Mouse (Mus musculus) gastrocnemius, adult 18-20 months (tissue): ENCODE data around the gene Arid5a. TPM values are rescaled to one million over a fixed set of nuclear protein-coding genes. Genes with fewer than 3 reads are reported as not detected.
A peak's percentile ranks its signal among the peaks of the same experiment; 100 is the strongest.

Experiments
- DNase-seq: peaks from one replicate; pipeline ENCODE4 v3.0.0; 2021; ENCODE audit warnings: low spot score
- total RNA-seq, 2 experiments: library from RNA; stranded (reverse); gene quantifications; 2 replicates each; pipeline ENCODE4 v1.2.3; 2021

Arid5a gene
- total RNA-seq, 2 experiments from 2014 or later = 6.3 to 15.4 TPM

DNA sequence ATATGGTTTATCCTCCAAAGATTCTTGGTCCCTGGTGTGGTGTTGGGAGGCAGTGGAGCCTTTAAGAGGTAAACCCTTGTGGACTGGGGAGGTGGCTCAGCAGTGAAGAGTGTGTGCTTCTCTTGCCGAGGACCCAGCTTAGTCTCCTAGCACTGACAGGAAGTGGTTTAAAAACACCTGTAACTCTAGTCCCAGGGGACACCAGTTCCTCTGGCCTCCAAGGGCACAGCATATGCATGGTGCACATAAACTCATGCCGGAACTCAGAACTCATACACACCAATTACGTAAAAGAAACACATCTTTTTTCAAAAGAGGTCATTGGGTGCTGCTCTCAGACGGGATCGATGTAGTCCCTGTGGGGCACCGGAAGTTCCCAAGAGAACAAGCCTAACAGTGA, 25.7 kb upstream of the Arid5a start:
- no peak for DNase-seq

DNA sequence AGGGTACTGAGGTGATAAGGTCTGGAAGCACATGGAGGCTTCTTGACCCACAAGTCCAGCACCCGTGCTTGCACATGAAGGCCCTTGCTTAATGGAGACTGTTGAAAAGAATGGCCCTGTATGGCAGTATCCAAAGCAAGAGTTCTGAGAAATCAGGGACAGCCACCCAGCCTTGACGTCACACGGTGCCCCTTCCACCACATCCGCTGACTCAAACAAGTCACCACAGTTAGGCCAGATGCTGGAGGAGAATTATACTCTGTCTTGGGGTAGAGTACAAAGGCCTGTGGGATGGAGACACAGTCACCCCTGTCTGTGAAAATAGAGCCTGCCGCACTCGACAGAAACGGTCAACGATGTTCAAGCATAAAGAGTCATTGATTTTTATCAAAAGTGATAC, 14.1 kb upstream of the Arid5a start:
- DNase-seq = no peak

DNA sequence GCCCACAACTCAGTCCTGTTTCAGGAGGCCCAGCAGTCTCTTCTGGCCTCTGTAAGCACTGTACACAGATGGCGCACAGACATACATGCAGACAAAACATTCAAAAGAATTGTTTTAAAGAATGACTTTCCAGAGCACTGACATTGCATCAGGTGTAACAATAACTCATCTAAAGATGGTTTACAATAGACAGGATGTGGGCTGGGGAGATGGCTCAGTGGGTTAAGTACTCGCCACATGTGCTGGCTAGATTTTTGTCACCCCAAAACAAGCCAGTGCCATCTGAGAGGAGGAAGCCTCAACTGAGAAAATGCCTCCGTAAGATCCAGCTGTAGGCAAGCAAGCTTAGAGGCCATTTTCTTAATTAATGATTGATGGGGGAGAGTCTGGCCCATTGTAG, 13.1 kb upstream of the Arid5a start:
- DNase-seq = no peak

DNA sequence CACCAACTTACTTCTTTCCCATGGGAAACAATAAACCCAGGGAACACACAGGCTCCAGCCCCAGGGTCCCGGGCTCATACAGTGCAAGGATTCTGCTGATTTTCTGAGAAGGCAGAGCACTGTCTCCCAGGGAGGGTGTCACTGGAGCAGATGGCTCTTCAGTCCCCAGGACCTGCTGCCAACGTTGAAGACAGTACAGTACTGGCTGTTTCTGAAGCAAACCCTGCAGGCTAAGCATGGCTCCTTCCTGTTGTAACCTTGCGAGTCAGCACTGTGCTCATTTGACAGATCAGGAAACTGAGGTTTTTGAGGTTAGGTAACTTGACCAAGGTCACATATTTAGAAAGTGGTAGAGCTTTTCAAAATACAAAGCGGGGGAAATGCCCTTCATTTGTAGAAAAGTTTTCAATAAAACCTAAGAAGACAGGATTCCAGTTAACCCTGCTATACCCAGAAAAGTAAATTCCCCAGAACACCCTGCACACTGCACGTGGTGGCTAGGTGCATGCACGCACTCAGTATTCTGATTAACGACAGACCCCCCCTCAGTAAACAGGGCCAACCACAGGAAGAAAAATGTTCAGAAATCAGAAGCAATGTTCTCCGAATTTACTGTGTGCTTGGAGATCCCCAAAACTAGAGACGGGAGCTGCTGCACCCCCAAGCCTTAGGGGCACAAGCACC, 10.9 kb upstream of the Arid5a start:
- DNase-seq = no peak

DNA sequence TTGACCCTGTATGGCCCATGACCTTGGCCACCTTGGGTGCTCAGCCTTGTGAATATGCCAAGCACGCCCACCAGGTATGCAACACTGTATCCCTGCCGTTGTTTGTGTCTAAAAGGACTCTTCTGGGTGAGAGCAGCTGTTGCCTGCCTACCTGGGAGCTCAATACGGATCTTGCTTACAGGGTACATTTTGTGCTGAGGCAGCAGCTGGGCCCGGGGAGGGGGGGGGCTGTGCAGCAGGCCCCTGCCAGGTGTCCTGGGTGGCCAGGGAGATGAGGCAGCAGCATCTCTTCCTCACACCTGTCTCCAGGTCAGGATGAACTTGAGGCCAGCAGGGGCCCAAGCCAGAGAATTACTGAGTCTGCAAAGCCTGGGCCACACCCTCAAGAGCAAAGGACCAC, 9.4 kb upstream of the Arid5a start:
- no peak for DNase-seq

DNA sequence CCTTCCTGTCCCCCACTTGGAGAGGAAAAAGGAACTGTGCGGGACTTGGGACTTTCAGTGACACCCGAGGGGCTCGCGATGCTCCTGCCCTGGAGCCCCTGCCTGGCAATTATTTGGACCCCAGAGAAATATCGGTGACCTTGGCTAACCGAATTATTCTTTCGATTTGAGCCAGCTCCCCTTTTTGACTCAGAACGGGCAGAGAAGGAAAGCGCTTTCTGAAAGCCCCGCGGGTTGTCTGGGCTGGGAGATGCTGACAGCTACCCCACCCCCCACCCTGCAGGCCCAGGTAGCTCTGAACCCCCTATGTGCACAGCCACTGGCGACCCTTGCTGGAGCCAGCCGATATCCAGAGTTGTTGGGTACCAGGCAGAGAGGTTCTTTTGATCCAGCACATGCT, 8.4 kb upstream of the Arid5a start:
- DNase-seq = no peak

DNA sequence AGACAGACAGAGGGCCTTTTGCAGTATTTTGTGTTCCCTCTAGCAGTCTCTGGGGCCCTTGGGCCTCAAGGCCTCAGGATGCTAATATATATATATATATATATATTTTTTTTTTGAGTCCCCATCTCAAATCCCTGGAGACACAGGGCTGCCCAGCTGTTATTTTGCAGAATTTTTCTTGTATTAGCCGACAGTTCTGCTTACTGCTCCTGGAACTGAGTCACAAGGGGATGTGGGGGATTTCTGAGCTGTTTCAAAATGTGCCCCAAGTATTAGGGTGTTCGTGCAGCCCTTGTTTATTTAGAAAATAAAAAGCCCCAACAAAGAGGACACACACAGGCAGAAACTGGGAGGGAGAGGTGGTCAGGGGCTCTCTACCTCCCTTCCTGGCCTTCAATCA, 7.9 kb upstream of the Arid5a start:
- no peak for DNase-seq

DNA sequence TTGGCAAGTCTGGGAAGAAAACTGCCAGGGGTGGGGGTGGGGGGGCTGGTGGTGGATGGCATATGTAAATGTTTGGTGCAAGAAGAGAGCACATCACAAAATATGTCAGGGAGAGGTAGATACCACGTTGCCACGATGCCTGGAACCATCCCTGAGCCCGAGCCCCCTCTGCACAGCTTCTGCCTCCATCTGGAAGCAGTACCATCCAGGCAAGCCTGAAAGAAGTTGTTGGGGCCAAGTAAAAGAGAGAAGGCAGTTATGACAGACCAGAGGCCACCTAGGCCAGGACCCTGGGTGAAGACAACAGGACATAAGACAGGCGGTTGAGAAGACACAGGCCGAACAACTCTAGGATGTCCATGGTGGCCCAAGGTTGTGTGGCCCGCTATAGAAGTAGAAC, 7.0 kb upstream of the Arid5a start:
- no peak for DNase-seq

DNA sequence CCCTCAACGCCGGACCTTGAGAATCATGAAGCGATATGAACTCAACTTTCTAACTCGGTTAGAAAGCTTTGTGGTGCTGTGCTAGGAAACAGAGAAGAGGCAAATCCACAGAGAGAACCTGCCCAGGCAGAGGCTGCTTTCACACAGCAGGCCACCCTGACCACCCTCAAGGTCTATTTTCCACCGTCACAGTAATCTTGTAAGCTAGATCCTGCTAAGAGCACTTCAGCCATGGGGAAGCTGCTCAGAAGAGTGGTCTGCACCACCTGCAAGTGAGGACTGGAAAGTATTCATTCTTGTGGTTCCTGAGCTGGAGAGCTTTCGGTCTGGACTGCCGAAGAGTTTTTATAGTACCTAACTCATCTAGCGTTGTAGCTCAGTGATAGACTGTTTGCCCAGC, 5.3 kb upstream of the Arid5a start:
- no peak for DNase-seq

DNA sequence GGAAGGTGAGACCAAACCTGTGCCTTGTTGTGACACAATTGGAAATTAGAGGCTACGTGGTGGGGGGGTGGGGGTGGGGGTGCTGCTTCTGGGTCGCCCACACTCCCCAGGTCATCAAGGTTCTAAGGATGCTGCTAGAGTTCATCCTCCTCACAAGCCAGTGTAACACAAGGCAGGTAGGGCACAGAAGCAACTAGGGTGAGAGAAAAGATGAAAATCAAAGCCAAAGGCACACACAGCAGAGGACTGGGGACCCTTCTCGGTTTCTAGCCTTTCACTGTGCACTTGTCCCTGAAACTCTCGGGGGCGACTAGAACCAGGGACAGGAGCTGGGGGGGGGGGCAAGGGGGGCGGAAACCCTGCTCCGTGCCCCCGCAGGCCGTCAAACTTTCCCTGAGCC, 4.6 kb upstream of the Arid5a start:
- no peak for DNase-seq

DNA sequence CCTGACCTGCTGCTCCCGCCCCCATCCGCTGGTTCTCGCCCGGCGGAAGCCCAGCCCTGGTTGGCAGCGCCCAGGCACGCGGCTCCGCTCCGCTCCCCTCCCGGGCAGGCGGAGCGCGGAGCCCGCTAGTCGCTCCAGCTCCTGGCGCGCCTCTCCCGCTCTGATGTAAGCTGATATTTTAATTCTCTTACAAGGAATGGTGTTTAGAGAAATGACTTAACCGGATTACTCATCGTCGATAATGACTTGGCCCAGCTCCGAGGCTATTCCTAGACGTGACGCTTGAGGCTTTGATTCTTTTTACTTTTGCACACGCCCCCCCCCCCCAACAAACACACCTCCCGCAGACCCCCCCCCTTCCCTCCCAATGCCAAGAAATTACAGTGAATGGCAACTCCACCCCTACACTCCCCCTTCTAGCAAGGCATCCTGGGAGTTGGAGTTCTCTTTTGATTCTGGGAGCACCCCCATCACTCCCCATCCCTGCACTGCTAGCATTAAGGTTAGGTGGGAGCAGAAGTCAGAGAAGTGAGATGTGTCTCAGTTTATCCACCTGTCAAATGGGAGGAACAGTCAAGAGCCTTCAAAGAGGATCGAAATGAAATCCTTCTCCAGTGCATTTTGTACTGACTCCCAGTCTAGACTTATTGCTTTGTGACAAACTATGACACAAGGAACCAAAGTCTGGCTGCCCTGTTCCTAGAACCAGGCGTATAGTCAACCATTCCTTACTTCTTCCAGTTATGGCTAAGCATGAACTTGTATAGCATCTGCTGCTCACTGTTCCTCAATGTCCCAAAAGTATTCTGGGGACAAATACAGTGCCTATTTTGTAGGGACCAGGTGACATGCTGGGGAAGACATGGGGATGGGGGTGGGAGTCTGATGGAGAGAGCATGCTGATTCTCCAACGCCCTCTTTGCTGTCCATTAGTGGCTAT, 3.9 kb upstream of the Arid5a start:
- peak; percentile 92 for DNase-seq

DNA sequence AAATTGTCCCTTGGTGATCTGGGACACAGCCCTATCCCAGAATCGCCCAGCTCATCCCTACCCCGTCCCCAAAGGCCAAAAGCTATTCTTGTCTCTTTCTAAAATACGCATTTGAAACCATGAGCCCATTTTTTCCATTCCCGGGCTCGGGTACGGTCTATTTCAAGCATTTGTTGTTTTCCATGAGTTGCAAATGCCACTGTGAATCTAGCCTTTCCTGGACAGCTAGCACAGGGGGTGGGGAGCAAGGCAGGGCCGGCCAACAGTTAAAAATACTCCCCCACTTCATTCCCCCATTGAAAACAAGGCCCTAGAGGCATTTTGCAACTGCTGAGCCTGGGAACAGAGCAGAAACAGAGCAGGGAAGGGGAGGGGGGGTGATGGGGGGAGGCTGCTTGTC, 2.8 kb upstream of the Arid5a start:
- peak; percentile 86 for DNase-seq

DNA sequence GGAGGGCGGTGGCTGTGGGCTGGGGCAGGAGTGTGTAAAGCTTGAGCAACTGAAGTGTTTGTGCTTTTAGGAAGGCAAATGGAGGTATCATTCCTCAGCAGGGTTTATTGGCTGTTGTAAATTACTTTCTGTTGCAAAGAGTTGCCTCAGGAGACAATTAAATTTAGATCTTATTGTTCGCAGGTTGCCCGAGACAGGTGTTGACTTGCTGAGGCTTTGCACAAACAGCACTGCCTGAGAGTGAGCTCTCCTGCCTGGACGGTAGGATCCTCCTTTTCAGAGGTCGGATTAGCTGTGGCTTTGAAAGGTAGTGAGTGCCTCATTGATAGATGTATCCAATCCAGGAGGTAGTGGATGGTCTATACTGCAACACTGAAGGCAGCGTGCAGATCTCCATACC, 1.4 kb upstream of the Arid5a start:
- no peak for DNase-seq

DNA sequence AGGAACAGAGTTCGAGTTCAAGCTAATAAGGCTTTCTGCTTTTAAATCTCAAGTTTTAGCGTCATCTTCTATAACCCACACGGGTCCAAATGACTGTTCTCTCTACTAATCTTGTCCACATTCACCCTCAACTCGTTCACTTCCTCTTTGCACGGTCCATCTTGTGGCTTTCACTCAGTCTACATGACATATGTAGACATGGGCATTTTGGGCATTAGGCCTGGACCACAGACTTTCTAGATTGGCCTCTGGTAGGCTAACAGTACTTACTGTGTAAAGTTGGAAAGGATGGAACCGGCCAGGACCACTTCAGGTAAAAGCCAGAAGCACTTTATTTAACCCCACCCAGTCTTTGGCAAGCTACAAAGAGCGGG, 425 bp upstream of the Arid5a start:
- no peak for DNase-seq

DNA sequence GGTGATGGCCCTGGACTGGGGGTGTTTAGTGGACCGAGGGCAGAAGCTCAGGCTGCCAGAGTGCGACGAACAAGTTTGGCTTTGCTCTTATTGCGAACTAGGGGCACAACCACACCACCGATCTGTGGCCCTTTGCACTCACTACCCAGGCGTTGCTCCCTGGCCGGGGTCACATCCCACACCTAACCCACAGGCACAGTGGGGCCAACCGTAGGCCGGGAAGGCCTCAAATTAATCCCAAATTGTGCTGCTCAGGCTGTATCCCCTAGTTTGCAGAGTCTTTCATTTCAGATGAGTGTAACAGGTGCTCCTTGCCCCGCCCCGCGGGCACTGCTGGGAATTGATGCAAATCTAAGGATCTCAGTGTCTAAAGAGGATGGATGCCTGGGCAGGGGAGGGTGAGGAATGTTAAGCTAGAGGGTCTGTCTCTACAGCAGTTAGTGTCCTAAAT, 943 bp downstream of the Arid5a start:
- DNase-seq = no peak

DNA sequence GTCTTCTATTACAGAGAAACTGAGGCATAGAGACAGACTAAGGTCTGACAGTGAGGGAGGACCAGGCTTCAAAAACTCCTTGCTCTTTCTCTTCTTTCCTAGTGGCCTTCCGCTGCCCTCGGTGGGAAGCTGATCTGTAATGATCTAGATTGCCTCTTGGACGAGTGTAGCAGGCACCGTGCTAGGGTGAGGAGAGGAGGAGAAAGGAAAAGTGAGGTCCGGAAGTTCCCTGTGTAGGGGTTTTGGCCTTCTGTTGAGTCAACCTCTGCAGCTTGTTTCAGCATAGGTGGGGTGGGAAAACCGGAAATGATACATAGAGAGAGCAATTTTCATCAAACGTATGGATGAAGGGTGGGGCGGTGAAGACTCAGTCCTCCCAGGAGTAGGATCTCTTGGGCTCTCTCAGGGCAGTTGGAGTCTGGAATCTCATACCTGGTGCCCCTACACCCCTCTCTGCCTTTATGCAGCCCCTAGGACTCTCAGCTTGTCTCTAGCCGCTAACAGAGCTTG, 1.5 kb downstream of the Arid5a start:
- no peak for DNase-seq

DNA sequence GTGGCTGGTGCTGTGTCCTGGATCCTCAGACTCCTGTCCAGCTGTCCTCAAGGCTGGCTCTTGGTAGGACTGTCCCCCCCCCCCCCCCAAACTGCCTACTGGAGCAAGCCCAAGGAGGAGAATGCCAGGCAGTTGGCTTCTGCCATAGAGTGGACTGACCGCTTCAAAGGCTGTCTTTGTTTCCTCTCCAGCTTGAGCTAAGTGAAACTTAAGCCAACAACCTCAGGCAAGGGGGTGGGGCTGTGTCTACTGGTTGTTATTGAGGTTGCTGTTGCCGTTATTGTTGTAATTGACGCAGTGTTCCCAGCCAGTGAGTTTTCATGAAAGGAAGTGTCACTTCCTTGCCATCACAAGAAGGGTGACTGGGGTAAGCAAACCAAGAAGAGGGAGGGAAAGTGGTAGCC, 2.0 kb downstream of the Arid5a start:
- DNase-seq = no peak

DNA sequence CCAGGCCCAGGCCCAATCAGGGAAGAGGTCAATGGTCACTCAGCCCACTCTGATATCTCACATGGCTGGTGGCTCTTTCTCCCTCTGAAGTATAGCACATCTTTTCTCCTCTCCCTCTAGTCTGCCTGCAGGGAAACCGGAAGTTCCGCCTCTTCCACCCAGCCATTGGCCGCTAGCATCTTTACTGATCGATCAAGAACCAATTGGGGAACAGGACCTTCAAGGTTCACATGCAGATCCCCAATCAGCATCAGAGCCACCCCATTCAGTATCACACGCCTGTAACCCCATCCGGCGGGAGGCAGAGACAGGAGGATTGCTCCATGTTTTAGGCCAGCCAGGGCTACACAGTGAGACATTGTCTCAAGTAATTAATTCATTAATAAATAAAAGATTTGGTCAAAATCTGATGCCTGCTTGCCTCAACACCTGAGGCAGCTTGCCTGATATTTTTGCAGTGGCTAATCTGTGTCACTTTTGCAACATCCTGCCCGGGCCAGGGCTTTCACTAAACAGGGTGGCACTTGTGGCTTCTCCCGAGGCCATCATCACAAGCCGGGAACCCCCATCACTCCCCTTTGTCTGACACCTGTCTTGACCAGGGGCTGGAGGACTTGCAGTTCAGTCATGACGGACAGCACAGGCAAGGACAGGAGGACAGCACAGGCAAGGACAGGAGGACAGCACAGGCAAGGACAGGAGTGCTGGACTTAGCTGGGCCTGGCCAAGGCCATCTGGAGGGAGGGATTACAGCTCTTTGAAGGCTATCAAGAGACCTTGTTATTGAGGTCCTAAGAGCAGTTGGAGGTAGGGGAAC, 7.6 kb downstream of the Arid5a start:
- no peak for DNase-seq

DNA sequence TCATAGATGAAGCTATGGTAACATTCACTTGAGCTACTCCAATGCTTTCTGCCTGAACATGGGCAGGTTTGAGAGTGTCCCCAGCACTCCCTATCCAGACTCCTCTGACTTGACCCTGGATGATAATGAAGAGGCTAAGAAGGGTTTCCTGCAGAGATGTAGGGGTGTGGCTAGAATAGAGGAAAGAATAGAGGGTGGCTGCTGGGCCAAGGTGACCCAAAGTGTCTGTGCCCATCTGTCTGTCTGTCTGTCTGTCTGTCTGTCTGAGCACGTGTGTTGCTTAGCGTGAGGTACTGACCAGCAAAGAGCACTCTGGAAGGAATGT, 8.2 kb downstream of the Arid5a start:
- DNase-seq = no peak

DNA sequence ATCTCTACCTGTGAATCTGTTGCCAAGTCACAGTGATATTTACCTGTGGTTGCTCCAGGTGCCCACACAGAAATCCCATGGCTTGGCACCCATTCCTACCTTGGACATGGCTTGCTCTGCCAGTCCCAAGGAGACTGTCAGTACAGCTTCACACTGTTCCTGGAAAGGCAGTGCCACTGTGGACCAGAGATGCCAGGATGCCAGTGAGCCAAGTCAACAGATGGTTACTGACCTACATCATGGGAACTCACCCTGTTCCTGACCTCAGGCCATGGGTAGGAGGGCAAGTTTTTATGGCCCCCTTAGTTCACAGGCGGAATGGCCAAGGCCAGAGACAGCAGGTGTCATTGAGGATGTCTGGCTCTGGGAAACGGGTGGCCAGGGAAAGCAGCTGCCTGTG, 13.6 kb downstream of the Arid5a start:
- peak; percentile 42 for DNase-seq

DNA sequence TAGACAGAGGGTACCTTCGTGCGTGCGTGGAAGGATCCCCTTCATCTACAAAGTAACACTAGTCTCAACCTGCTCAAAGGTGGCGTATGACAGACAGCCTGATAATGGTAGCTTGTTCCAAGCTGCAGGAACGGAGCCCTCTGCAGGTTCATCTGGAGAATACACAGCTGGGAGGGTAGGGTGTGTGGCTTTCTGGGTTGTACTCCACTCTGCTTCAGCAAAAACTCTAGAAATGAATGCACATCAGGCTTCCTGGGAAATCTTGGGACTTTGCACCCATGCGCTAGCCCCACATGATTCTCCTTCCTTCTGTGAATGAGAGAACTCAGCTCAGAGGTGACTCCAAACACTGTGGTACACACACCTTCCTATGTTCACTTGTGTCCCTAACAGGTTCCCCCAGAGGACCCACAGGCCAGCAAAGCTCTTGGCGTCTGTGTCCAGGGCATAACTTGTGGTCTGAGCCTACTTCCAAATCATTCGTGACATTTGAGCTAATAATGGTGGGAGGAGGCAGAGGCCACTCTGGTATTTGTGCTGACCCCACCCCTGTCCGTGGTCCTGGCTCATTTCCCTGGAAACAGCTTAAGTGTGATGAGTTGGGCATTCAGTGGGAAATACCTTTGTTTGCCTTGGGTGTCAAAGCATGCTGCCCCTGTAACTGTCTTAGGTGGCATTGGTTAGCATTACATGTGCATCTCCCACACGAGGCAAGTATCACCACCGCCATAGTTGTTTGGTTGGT, 14.5 kb downstream of the Arid5a start:
- DNase-seq = no peak
